Mouse (Mus musculus): ENCODE measurements at regions not wholly inside any gene's neighbourhood (a gene's known extent, or its start where the extent isn't known, plus 50 kb on each side); places are given as distances from the start of the nearest gene placed in this dataset.

DNA sequence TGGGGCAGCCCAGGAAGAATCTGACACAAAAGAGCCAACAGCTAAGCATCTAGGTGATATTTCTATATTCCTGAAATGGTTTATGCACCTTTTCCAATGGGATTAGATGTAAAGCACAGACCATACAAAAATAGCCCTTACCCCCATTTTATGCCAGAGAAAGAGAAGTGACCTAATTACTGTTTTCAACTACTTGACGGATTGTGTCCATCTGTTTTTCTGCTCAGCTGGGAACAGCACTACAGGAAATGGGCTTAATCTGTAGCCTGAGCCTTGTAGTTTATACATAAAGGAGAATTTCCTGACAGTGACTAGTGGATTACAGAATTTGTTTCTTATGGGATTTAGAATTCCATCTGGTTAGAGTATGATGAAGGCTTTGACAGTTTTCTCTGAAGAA lies 371.0 kb upstream of the Slc39a10 start:
- TF ChIP-seq CHD2 (IDR thresholded peaks at IDR 0.05; ENCODE audit: low read depth, low read length) (no peak), HCFC1 (IDR thresholded peaks at IDR 0.05; ENCODE audit: borderline replicate concordance, insufficient read depth, low read length) (no peak), ZC3H11A (IDR thresholded peaks at IDR 0.05; ENCODE audit: borderline replicate concordance, low read depth, low read length) (no peak), ZNF384 (IDR thresholded peaks at IDR 0.05; ENCODE audit: low read depth, low read length) (no peak), MAFK (IDR thresholded peaks at IDR 0.05; ENCODE audit: insufficient read depth, low read depth, low read length) (no peak)
